Mouse (Mus musculus) brain, embryonic 14.5 days (tissue): ENCODE measurements around the gene Prkrip1.

Experiments used
- CTCF ChIP-seq: fragments of 200-500 bp; IDR thresholded peaks from 2 replicates; pipeline ENCODE4 v1.5.1; 2012; ENCODE audit warnings: inconsistent platforms, mild to moderate bottlenecking, moderate library complexity, borderline replicate concordance; ENCODE audit not compliant: insufficient read depth, insufficient read length; ENCODE audit errors: extremely low read depth
- POLR2A ChIP-seq: fragments of 200-500 bp; IDR thresholded peaks from 2 replicates; pipeline ENCODE4 v1.6.1; 2012; ENCODE audit warnings: mild to moderate bottlenecking, inconsistent platforms, borderline replicate concordance; ENCODE audit not compliant: poor library complexity, insufficient read depth, insufficient read length, severe bottlenecking; ENCODE audit errors: extremely low read depth

DNA sequence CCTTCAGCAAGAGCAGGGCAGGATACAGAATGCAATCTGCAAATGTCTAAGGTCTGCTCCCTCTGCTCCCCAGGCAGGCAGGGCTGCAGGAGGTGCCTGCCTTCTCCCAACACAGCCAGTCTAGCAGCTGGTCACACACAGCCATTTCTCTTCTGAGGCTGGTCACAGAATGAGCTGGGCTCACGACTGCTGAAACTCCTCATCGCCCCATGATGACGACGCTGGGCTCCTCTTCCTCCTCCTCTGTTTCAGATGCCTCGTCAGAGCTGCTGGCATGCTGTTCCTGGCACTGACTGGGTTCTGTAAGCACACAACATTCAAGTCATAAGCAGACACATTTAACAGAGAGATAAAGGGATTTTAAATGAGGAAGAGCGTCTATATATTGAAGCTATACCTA lies 17.6 kb downstream of the Prkrip1 start:
- TF ChIP-seq CTCF, result no peak
- TF ChIP-seq POLR2A, result no peak
